Mouse (Mus musculus): ENCODE results near the gene Sipa1l1.

DNA sequence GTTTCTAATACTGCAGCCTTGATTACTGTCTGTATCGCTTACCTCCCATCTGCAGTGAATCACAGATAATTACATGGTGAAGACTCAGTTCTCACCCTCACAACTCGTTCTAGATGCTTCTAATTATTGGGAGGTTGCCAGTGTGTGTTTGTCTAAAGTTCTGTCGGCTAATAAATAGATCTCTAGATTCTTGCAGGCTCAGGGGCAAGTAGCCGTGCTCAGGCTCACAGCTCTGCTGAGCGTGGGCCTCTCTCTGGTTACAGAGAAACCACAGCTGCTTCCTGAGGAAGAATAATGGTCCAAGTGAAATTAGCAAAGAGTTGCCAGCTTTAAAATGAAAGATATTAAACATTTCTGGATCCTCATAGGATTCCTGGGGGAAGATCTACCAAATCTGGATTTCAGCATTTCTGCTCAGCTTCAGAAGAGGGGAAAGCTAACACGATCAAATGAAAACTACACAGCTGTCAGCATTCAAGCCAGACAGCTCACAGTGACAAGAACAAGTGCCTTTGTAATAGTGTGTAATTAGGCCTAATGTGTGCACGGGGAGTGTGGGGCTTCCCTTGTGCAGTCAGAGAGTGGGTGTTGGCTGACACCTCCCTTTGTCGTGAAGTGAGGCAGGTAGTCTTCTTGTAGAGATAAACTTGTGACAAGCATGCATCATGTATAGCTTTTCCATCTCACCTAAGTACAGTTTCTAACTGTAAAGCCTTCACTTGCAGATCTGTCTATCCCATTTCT, 225.2 kb downstream of the Sipa1l1 start:
- TF ChIP-seq MXI1 (IDR thresholded peaks at IDR 0.05; ENCODE audit: low read depth, low read length) = 0 out of 2 replicates have a peak, but pooled peaks have one; percentile 44
- TF ChIP-seq CTCF (conservative IDR thresholded peaks at IDR 0.05 in 1 of 2, IDR thresholded peaks at IDR 0.05 in 1 of 2; ENCODE audit: low read depth in 2 of 2, low read length in 2 of 2) = no peak
- TF ChIP-seq POLR2A (IDR thresholded peaks at IDR 0.05; ENCODE audit: low read depth, low read length) = no peak
- TF ChIP-seq EP300 (IDR thresholded peaks at IDR 0.05; ENCODE audit: low read length) = peak; percentile 78
- no peak for TF ChIP-seq HCFC1 (IDR thresholded peaks at IDR 0.05; ENCODE audit: low read depth, low read length)
- TF ChIP-seq ELF1 (IDR thresholded peaks at IDR 0.05; ENCODE audit: low read depth, low read length) = no peak; the same call in 1 of the 2 replicates
- TF ChIP-seq RCOR1 (conservative IDR thresholded peaks at IDR 0.05; ENCODE audit: low read depth, low read length) = no peak
- no peak for TF ChIP-seq MAX (IDR thresholded peaks at IDR 0.05; ENCODE audit: low read length)
